Mouse (Mus musculus) myocyte (in vitro differentiated cells): ENCODE measurements around the gene Hnrnpll. TPM values are rescaled to one million over a fixed set of nuclear protein-coding genes. Genes with fewer than 3 reads are reported as not detected.
"Not testable (repeated sequence)": the region's sequence is repeated elsewhere in the genome, so short reads cannot be mapped to it uniquely, and the experiment has no call there.

ENCODE experiments used
- H3K27me3 ChIP-seq: one replicate; pipeline ENCODE4 v1.6.1; 2011; ENCODE audit not compliant: control insufficient read depth, insufficient read depth, insufficient read length
- H3K36me3 ChIP-seq: one replicate; pipeline ENCODE4 v1.6.1; 2011; ENCODE audit not compliant: control insufficient read depth, insufficient read depth
- H3K4me2 ChIP-seq: one replicate; pipeline ENCODE4 v1.6.1; 2011; ENCODE audit warnings: low read depth, control low read depth
- H3K4me3 ChIP-seq: one replicate; pipeline ENCODE4 v1.5.1; 2011; ENCODE audit warnings: mild to moderate bottlenecking, control low read depth, moderate library complexity
- H3K79me2 ChIP-seq: one replicate; pipeline ENCODE4 v1.6.1; 2011; ENCODE audit not compliant: control insufficient read depth, insufficient read depth
- H3ac ChIP-seq: one replicate; pipeline ENCODE4 v1.6.1; 2011; ENCODE audit not compliant: control insufficient read depth, insufficient read length
- CEBPB ChIP-seq: IDR thresholded peaks from 2 replicates; pipeline ENCODE4 v1.6.1; 2011; ENCODE audit warnings: mild to moderate bottlenecking, moderate library complexity; ENCODE audit not compliant: poor library complexity, insufficient read depth, severe bottlenecking
- E2F4 ChIP-seq: IDR thresholded peaks from one replicate; pipeline ENCODE4 v1.6.1; 2011; ENCODE audit warnings: mild to moderate bottlenecking, control low read depth, moderate library complexity; ENCODE audit not compliant: insufficient read depth
- MAX ChIP-seq: IDR thresholded peaks from one replicate; pipeline ENCODE4 v1.6.1; 2011; ENCODE audit warnings: low read depth, mild to moderate bottlenecking, control low read depth
- MYOD1 ChIP-seq, 3 experiments: IDR thresholded peaks; one replicate each; pipeline ENCODE4 v1.6.1; 2011; ENCODE audit warnings: control low read depth in 2 of 3, low read depth in 2 of 3, mild to moderate bottlenecking in 2 of 3, moderate library complexity in 1 of 3; ENCODE audit not compliant: insufficient read length in 2 of 3, control insufficient read depth in 1 of 3
- MYOG ChIP-seq, 3 experiments: IDR thresholded peaks; one replicate each; pipeline ENCODE4 v1.6.1; 2011; ENCODE audit warnings: control low read depth in 2 of 3, low read depth in 2 of 3, mild to moderate bottlenecking in 2 of 3; ENCODE audit not compliant: insufficient read length in 2 of 3, control insufficient read depth in 1 of 3, insufficient read depth in 1 of 3
- POLR2A ChIP-seq: IDR thresholded peaks from one replicate; pipeline ENCODE4 v1.6.1; 2011; ENCODE audit warnings: low read depth, mild to moderate bottlenecking, control low read depth, moderate library complexity; ENCODE audit not compliant: insufficient read length
- POLR2AphosphoS2 ChIP-seq: IDR thresholded peaks from one replicate; pipeline ENCODE4 v1.6.1; 2011; ENCODE audit warnings: low read depth, control low read depth; ENCODE audit not compliant: insufficient read length
- REST ChIP-seq: IDR thresholded peaks from one replicate; pipeline ENCODE4 v1.6.1; 2011; ENCODE audit warnings: mild to moderate bottlenecking, control low read depth, moderate library complexity; ENCODE audit not compliant: insufficient read depth, insufficient read length
- SRF ChIP-seq: IDR thresholded peaks from one replicate; pipeline ENCODE4 v1.6.1; 2011; ENCODE audit warnings: low read depth; ENCODE audit not compliant: control insufficient read depth, insufficient read length
- TCF12 ChIP-seq: IDR thresholded peaks from one replicate; pipeline ENCODE4 v1.6.1; 2011; ENCODE audit warnings: mild to moderate bottlenecking, control low read depth; ENCODE audit not compliant: poor library complexity, insufficient read depth, severe bottlenecking
- TCF3 ChIP-seq: IDR thresholded peaks from one replicate; pipeline ENCODE4 v1.6.1; 2011; ENCODE audit warnings: low read depth, control low read depth; ENCODE audit not compliant: insufficient read length
- USF1 ChIP-seq: IDR thresholded peaks from one replicate; pipeline ENCODE4 v1.6.1; 2011; ENCODE audit warnings: low read depth, mild to moderate bottlenecking, control low read depth, moderate library complexity
- polyA plus RNA-seq: library from polyadenylated mRNA; unstranded; fragments of >200 nt; fragmentation: generic; extraction: Trizol; gene quantifications from one replicate; pipeline ENCODE4 v1.2.1, GENCODE M21; 2012; ENCODE audit warnings: missing spikeins

Gene Hnrnpll
- polyA plus RNA-seq, 1 experiment = 24.0 TPM

DNA sequence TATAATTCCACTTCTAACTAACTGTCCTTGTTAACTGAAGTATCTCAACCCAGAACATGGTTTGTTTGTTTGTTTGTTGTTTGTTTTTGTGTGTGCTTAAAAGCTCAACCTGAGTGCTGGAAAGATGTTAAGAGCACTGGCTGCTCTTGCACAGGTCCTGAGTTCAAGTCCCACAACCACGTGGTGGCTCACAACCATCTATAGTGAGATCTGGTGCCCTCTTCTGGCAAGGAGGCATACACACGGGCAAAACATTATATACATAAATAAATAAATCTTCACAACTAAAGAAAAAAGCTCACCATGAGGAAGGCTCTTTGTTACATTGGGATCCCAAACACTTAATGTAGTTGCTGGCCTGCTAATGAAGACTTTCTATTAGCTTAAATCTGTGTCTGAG, 41.6 kb downstream of the Hnrnpll start:
- Histone ChIP-seq H3K4me3 (no peak overlapping the region), H3ac (no peak overlapping the region), H3K4me2 (no peak overlapping the region), H3K27me3 (no peaks in the 10 kb centered on the region), H3K36me3 (no peaks in the 10 kb centered on the region), H3K79me2 (no peaks in the 10 kb centered on the region)
- no peak for TF ChIP-seq POLR2A
- no peak for TF ChIP-seq USF1
- TF ChIP-seq REST = no peak
- TF ChIP-seq MAX = no peak
- TF ChIP-seq TCF12 = no peak
- no peak for TF ChIP-seq MYOG (IDR thresholded peaks at IDR 0.05; ENCODE audit: control insufficient read depth in 1 of 3, insufficient read depth in 1 of 3, insufficient read length in 2 of 3, low read depth in 2 of 3)
- TF ChIP-seq SRF = no peak
- TF ChIP-seq E2F4 = no peak
- no peak for TF ChIP-seq MYOD1 (IDR thresholded peaks at IDR 0.05; ENCODE audit: control insufficient read depth in 1 of 3, insufficient read length in 2 of 3, low read depth in 2 of 3)
- TF ChIP-seq POLR2AphosphoS2 = no peak
- no peak for TF ChIP-seq CEBPB
- TF ChIP-seq TCF3 = no peak

DNA sequence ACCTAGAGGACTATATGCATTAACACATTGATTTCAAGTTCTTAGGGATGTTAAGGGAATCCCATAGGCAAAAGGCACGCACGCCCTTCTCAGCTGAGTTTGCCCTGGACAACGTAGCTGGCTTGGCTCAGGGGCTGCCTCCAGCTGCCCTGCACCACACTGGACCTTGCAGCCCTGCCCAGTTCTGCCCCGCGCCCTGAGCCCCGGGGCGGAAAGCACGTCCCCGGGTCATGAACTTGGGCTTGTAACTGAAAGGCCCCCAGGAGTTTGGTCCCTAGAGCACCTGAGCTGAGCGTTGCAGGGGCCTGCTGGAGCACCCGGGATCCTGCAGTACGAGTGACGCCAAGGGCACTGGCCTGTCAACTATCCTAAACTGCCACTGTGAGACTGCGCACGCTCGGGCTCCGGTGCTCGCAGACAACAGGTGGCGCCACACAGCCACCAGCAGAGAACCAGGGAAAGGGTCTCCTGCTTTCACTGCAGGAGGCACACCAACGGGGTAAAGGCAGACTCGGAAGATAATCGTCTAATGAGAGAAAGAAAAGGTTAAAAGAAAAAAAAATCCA, 43.1 kb downstream of the Hnrnpll start:
- Histone ChIP-seq H3K36me3 (no peaks in the 10 kb centered on the region), H3K79me2 (no peaks in the 10 kb centered on the region), H3K27me3 (no peaks in the 10 kb centered on the region), H3ac (no peak overlapping the region), H3K4me2 (no peak overlapping the region), H3K4me3 (no peak overlapping the region)
- TF ChIP-seq POLR2A = no peak
- no peak for TF ChIP-seq SRF

DNA sequence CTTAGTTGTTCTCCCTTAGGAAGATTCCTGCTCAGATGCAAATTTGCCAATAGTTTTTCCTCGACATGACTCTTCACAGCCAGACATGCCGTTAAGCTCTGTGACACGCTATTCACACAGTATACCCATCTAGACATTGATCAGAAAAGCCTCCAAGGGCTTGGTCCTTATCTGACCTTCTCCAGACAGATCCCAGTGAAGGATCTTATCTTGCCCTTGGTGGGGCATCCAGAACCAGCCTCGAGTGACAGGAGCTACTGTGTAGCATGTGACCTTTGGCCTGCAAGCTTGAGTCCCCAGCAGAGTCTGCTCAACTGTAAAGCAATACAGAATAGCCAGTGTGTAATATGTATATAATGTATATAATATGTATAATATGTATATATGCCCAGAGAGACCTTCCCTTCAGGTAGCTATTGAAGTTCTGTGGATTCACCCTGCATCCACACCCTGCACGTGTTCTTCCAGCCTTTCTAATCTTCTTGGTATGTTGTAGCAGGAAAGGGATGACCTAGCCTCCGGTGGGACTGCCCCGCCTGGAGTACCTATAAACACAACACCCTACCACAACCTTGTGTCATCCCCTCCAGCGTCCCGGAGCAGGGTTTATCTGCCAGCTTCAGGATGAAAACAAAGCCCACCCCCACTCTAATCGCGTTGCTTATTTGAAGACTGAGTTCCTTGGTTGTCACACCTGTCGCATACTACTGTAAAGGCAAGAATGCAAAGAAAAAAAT, 43.7 kb downstream of the Hnrnpll start:
- TF ChIP-seq MYOG (IDR thresholded peaks at IDR 0.05; ENCODE audit: control insufficient read depth in 1 of 3, insufficient read depth in 1 of 3, insufficient read length in 2 of 3, low read depth in 2 of 3) (no peak), MYOD1 (IDR thresholded peaks at IDR 0.05; ENCODE audit: control insufficient read depth in 1 of 3, insufficient read length in 2 of 3, low read depth in 2 of 3) (no peak), USF1 (no peak), CEBPB (no peak), REST (no peak), POLR2AphosphoS2 (no peak), TCF12 (no peak), MAX (no peak)
- no peak overlapping the region for H3K4me2 ChIP-seq
- H3K4me3 ChIP-seq = no peak overlapping the region
- no peaks in the 10 kb centered on the region for H3K27me3 ChIP-seq
- no peaks in the 10 kb centered on the region for H3K36me3 ChIP-seq
- no peak overlapping the region for H3ac ChIP-seq
- no peaks in the 10 kb centered on the region for H3K79me2 ChIP-seq

- Histone ChIP-seq H3K36me3 (no peaks in the 10 kb centered on the region), H3K4me2 (no peak overlapping the region), H3K27me3 (no peaks in the 10 kb centered on the region), H3K4me3 (no peak overlapping the region), H3ac (no peak overlapping the region), H3K79me2 (no peaks in the 10 kb centered on the region)
- TF ChIP-seq POLR2A (no peak), TCF3 (no peak), USF1 (no peak), SRF (no peak), MYOD1 (IDR thresholded peaks at IDR 0.05; ENCODE audit: control insufficient read depth in 1 of 3, insufficient read length in 2 of 3, low read depth in 2 of 3) (no peak), CEBPB (no peak), MAX (no peak)
Measured at GRCm38 (mm10) chr17:80017389-80017788, 44.7 kb downstream of the Hnrnpll start.

GRCm38 (mm10) chr17:80016400-80016799, 45.7 kb downstream of the Hnrnpll start:
- not testable (repeated sequence) for H3K36me3 ChIP-seq, H3K27me3 ChIP-seq, H3ac ChIP-seq, H3K4me3 ChIP-seq, H3K79me2 ChIP-seq, H3K4me2 ChIP-seq
